Mouse (Mus musculus): Measurements from ENCODE around the gene Nfkbie.

DNA sequence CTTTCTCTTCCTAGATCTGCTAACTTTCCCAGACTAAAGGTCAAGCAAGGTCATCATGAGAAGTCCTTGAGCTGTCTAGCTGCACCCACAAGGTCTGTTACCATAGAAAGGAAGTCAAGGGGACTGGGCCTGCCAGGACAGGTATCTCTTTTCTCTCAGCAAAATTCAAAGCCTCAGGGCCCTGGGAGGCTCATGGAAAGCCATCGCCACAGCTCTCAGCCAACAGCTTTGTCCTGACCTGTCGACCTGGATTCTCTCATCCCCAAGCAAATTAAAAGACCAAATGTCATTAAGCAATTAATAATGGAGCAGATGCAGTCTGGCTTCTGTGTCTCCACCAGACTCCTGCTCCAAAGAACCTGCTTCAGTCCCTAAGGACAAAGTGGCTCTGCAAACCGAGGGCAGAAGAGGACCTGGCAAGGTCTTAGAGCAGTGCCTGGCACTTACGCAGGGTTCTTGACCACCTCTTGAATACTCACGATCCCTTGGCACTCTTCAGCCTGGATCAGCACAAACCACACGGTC lies 49.5 kb upstream of the Nfkbie start:
- TF ChIP-seq POLR2A (IDR thresholded peaks at IDR 0.05; ENCODE audit: low read depth, low read length) = no peak
- no peak for TF ChIP-seq CTCF (IDR thresholded peaks at IDR 0.05; ENCODE audit: extremely low read depth, insufficient read depth, insufficient read length, insufficient replicate concordance)

Data from spleen, adult 2 months (tissue).